Mouse (Mus musculus) gastrocnemius, adult 8-10 months (tissue): ENCODE results near the gene Clpsl2. TPM values are rescaled to one million over a fixed set of nuclear protein-coding genes. Genes with fewer than 3 reads are reported as not detected.
"Not testable (repeated sequence)": the region's sequence is repeated elsewhere in the genome, so short reads cannot be mapped to it uniquely, and the experiment has no call there.

ENCODE experiments used
- DNase-seq, 2 experiments: peaks; one replicate each; pipeline ENCODE4 v3.0.0; 2022; ENCODE audit warnings: low spot score in 2 of 2
- total RNA-seq, 4 experiments: library from RNA; stranded (reverse); gene quantifications; 2 replicates each; pipeline ENCODE4 v1.2.4; 2022

Clpsl2 gene
- total RNA-seq, 4 experiments from 2014 or later: not detected

- DNase-seq: no peak
These were observed 28.0 kb upstream of the Clpsl2 start for GRCm38 (mm10) chr17:28521071-28521726.

- DNase-seq: peak in 1 of 2 experiments; percentile 14
These were observed 27.3 kb upstream of the Clpsl2 start for GRCm38 (mm10) chr17:28521920-28522319.

GRCm38 (mm10) chr17:28522623-28523354 is 26.4 kb upstream of the Clpsl2 start:
- DNase-seq: peak; percentile 89 to 96

GRCm38 (mm10) chr17:28523355-28524008 is 25.7 kb upstream of the Clpsl2 start:
- no peak for DNase-seq

- DNase-seq: no peak
These were observed 25.1 kb upstream of the Clpsl2 start for GRCm38 (mm10) chr17:28524009-28524695.

- no peak for DNase-seq
These were observed 24.3 kb upstream of the Clpsl2 start for GRCm38 (mm10) chr17:28524831-28525430.

GRCm38 (mm10) chr17:28527184-28528042 is 21.8 kb upstream of the Clpsl2 start:
- DNase-seq: peak; percentile 22 to 33

- DNase-seq: peak; percentile 74 to 78
These were observed 21.2 kb upstream of the Clpsl2 start for GRCm38 (mm10) chr17:28528043-28528351.

- no peak for DNase-seq
These were observed 20.1 kb upstream of the Clpsl2 start for GRCm38 (mm10) chr17:28529116-28529515.

GRCm38 (mm10) chr17:28530506-28530905 is 18.7 kb upstream of the Clpsl2 start, which contains the start of gene Armc12:
Armc12 (plus strand) TSS chr17:28530806.
- no peak for DNase-seq

- DNase-seq: no peak
These were observed 17.3 kb upstream of the Clpsl2 start for GRCm38 (mm10) chr17:28531946-28532345.

- no peak for DNase-seq
These were observed 16.7 kb upstream of the Clpsl2 start for GRCm38 (mm10) chr17:28532557-28532956.

- DNase-seq: no peak
These were observed 15.9 kb upstream of the Clpsl2 start for GRCm38 (mm10) chr17:28533327-28533726.

- DNase-seq: no peak
These were observed 11.3 kb upstream of the Clpsl2 start for GRCm38 (mm10) chr17:28537881-28538280.

- DNase-seq: no peak
These were observed 2.3 kb upstream of the Clpsl2 start for GRCm38 (mm10) chr17:28546925-28547324.

GRCm38 (mm10) chr17:28548550-28548949 is 661 bp upstream of the Clpsl2 start:
- no peak for DNase-seq

- DNase-seq: peak; percentile 28 to 47
These were observed 4.0 kb downstream of the Clpsl2 start for GRCm38 (mm10) chr17:28553040-28553793.

- DNase-seq: not testable (repeated sequence)
These were observed 4.8 kb downstream of the Clpsl2 start for GRCm38 (mm10) chr17:28554021-28554420.

GRCm38 (mm10) chr17:28556635-28557396 is 7.6 kb downstream of the Clpsl2 start:
- DNase-seq: no peak
